Mouse (Mus musculus) cerebellum, adult 2 months (tissue): ENCODE measurements around the gene Phgr1.

Experiments
- CTCF ChIP-seq: fragments of 200-500 bp; IDR thresholded peaks from 2 replicates; pipeline ENCODE4 v1.5.1; 2011; ENCODE audit warnings: low read depth, mild to moderate bottlenecking, control low read depth, low read length, moderate library complexity, borderline replicate concordance; ENCODE audit not compliant: insufficient read depth
- POLR2A ChIP-seq: fragments of 200-500 bp; IDR thresholded peaks from 2 replicates; pipeline ENCODE4 v1.6.1; 2011; ENCODE audit warnings: low read length, control low read depth, borderline replicate concordance; ENCODE audit not compliant: insufficient read depth

GRCm38 (mm10) chr2:118744621-118745020, 27.9 kb upstream of the Phgr1 start:
- TF ChIP-seq POLR2A (no peak), CTCF (no peak)
